Mouse (Mus musculus) midbrain, embryonic 11.5 days (tissue): ENCODE measurements around the gene Pnpla6. TPM values are rescaled to one million over a fixed set of nuclear protein-coding genes. Genes with fewer than 3 reads are reported as not detected.
A peak's percentile ranks its signal among the peaks of the same experiment; 100 is the strongest.

Experiments used
- ATAC-seq: fragments of 200-750 bp; cut with Nextera tagmentation; 2 replicates; pipeline ENCODE4 v1.8.0; 2017; ENCODE audit warnings: moderate TSS enrichment, moderate library complexity; ENCODE audit not compliant: low FRiP score
- DNase-seq: peaks from one replicate; pipeline ENCODE4 v3.0.0; 2015; ENCODE audit warnings: low spot score; ENCODE audit errors: missing footprints
- H3K27ac ChIP-seq: fragments of 300-500 bp; sonication (generic); 2 replicates; pipeline ENCODE4 v1.5.1; 2014; ENCODE audit warnings: low read depth, low read length
- H3K27me3 ChIP-seq: fragments of 300-500 bp; sonication (generic); 2 replicates; pipeline ENCODE4 v1.6.1; 2014; ENCODE audit warnings: mild to moderate bottlenecking, low read length, moderate library complexity, mixed read lengths; ENCODE audit not compliant: control insufficient read depth, insufficient read depth
- H3K36me3 ChIP-seq: fragments of 300-500 bp; sonication (generic); 2 replicates; pipeline ENCODE4 v1.6.1; 2014; ENCODE audit warnings: mild to moderate bottlenecking, low read length, moderate library complexity, mixed read lengths; ENCODE audit not compliant: control insufficient read depth, insufficient read depth
- H3K4me1 ChIP-seq: fragments of 300-500 bp; sonication (generic); 2 replicates; pipeline ENCODE4 v1.6.1; 2014; ENCODE audit warnings: low read length; ENCODE audit not compliant: control insufficient read depth, insufficient read depth
- H3K4me2 ChIP-seq: fragments of 300-500 bp; sonication (generic); 2 replicates; pipeline ENCODE4 v1.6.1; 2014; ENCODE audit warnings: mild to moderate bottlenecking, moderate library complexity
- H3K4me3 ChIP-seq: fragments of 300-500 bp; sonication (generic); 2 replicates; pipeline ENCODE4 v1.5.1; 2014; ENCODE audit warnings: low read depth, low read length
- H3K9ac ChIP-seq: fragments of 300-500 bp; sonication (generic); 2 replicates; pipeline ENCODE4 v1.6.1; 2014; ENCODE audit warnings: low read length
- H3K9me3 ChIP-seq: fragments of 300-500 bp; sonication (generic); 2 replicates; pipeline ENCODE4 v1.6.1; 2016; ENCODE audit warnings: low read length; ENCODE audit not compliant: control insufficient read depth
- WGBS: fragments of 180-500 bp; shearing (Covaris S2); extraction: QIAGEN DNeasy Blood & Tissue Kit; methylation state at CpG from one replicate; pipeline ENCODE4 v1.1.7; 2014; 5-methylcytosine and 5-hydroxymethylcytosine counted together
- polyA plus RNA-seq: library from polyadenylated mRNA; unstranded; fragments of >200 nt; fragmentation: Nextera tagmentation; extraction: Ambion mirVana; gene quantifications from 2 replicates; pipeline ENCODE4 v1.2.1, GENCODE M21; 2014

Pnpla6 gene
- polyA plus RNA-seq, 1 experiment from 2014 or later: 15.8 TPM

DNA sequence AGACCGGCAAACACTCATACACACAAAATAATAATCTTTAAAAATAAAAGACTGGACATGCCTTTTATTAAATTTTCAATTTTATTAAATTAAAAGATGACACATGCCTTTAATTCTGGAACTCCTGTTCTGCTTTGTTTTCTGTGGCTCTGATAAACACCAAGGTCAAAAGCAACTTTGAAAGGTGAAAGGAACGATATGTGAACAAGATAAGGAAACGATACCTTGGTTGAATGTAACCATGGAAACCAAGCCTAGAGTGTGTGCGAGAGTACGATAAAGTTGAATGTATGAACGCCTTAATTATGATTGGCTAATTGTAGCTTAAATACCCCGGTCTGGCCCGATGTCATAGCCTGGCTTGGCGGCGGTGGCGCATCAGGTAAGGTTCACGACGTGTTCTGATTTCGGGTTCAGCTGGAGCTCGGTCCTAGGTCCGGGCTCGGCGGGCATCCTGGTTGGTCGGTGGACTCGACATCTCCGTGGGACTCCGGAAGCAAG is 32.9 kb upstream of the Pnpla6 start:
- 91% methylated on average over 22 of the region's 22 CpGs for WGBS
- DNase-seq (no peak), ATAC-seq (no peak)
- no peaks in the 10 kb centered on the region for H3K9me3 ChIP-seq
- no peak overlapping the region for H3K27ac ChIP-seq
- no peaks in the 10 kb centered on the region for H3K36me3 ChIP-seq
- no peaks in the 10 kb centered on the region for H3K4me1 ChIP-seq
- no peak overlapping the region for H3K4me3 ChIP-seq
- no peaks in the 10 kb centered on the region for H3K27me3 ChIP-seq
- H3K9ac ChIP-seq: no peak overlapping the region
- H3K4me2 ChIP-seq: no peak overlapping the region

GRCm38 (mm10) chr8:3483546-3483945 is 31.6 kb upstream of the Pnpla6 start:
- H3K4me1 ChIP-seq: no peaks in the 10 kb centered on the region
- no peak overlapping the region for H3K4me2 ChIP-seq
- H3K9me3 ChIP-seq: no peaks in the 10 kb centered on the region
- no peak for DNase-seq
- H3K27ac ChIP-seq: no peak overlapping the region
- H3K4me3 ChIP-seq: no peak overlapping the region
- ATAC-seq: no peak
- no peaks in the 10 kb centered on the region for H3K36me3 ChIP-seq
- no peak overlapping the region for H3K9ac ChIP-seq
- 92% methylated on average over 7 of the region's 7 CpGs for WGBS
- H3K27me3 ChIP-seq: no peaks in the 10 kb centered on the region

DNA sequence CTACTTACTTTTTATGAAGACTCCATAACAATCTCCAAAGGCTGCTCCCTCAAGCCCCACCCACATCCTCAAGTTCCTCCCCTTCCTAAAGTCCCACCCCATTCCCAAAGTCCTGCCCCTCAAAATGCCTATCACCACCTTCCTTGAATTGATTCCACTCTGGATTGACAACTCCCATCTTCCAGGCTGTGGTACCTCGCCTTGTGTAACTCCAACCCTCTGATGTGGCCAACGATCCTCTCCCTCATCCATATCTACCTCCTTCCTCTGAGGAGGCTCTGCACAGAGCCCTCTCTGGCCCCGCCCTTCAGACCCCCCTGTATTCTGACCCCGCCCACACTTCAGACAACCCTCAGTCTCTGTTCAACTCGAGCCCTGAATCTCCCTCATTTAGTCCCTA is 30.0 kb upstream of the Pnpla6 start:
- no peaks in the 10 kb centered on the region for H3K27me3 ChIP-seq
- no peak overlapping the region for H3K9ac ChIP-seq
- DNase-seq (no peak), ATAC-seq (peak; percentile 55; the same call in 1 of the 2 replicates)
- H3K36me3 ChIP-seq: no peaks in the 10 kb centered on the region
- WGBS: 24% methylated on average over 5 of the region's 5 CpGs
- H3K4me2 ChIP-seq: no peak overlapping the region
- no peaks in the 10 kb centered on the region for H3K4me1 ChIP-seq
- H3K27ac ChIP-seq: no peak overlapping the region
- no peak overlapping the region for H3K4me3 ChIP-seq
- H3K9me3 ChIP-seq: no peaks in the 10 kb centered on the region

GRCm38 (mm10) chr8:3492901-3493844 is 22.0 kb upstream of the Pnpla6 start, which contains the start of gene Zfp358:
TSS of gene Zfp358 (plus strand) at chr8:3493138.
- DNase-seq (peak; percentile 97), ATAC-seq (peak; percentile 94)
- H3K4me1 ChIP-seq: peaks cover 12% of the 10 kb centered on the region
- H3K9ac ChIP-seq: peak within 1 kb of the TSS; percentile 99
- H3K27ac ChIP-seq: peak within 1 kb of the TSS; percentile 50
- peaks cover 6% of the 10 kb centered on the region; the same call in 1 of the 2 replicates for H3K9me3 ChIP-seq
- under 1% methylated on average over 61 of the region's 64 CpGs for WGBS
- peak within 1 kb of the TSS; percentile 74 for H3K4me2 ChIP-seq
- H3K36me3 ChIP-seq: peaks cover 25% of the 10 kb centered on the region
- H3K27me3 ChIP-seq: no peaks in the 10 kb centered on the region
- peak within 1 kb of the TSS; percentile 92 for H3K4me3 ChIP-seq

DNA sequence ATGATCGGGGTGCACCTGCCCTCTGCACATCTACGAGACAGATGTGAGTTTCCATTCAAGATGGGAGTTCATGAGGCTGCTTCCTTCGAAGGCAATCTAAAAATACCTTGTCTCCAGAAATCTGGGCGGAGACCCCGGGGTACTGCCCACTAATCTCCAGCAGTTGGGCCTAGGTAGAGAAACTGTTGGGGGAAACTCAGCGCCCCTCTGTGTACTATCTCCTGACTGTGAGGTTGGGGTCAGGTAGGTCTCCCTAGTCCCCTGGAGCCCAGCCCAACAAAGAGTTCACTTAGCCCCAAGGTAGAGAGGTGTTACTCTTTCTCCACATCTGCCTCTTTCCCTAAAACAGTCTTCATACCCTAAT is 21.4 kb upstream of the Pnpla6 start:
- no peaks in the 10 kb centered on the region for H3K27me3 ChIP-seq
- H3K4me3 ChIP-seq: peak overlapping the region; percentile 92
- H3K36me3 ChIP-seq: peaks cover 25% of the 10 kb centered on the region
- H3K9ac ChIP-seq: peak overlapping the region; percentile 99
- 41% methylated on average over 6 of the region's 6 CpGs for WGBS
- H3K4me1 ChIP-seq: peaks cover 12% of the 10 kb centered on the region
- H3K27ac ChIP-seq: peak overlapping the region; percentile 50; the same call in 1 of the 2 replicates
- peak overlapping the region; percentile 74 for H3K4me2 ChIP-seq
- no peak for DNase-seq
- peak; percentile 3; the same call in 1 of the 2 replicates for ATAC-seq
- peaks cover 6% of the 10 kb centered on the region; the same call in 1 of the 2 replicates for H3K9me3 ChIP-seq

DNA sequence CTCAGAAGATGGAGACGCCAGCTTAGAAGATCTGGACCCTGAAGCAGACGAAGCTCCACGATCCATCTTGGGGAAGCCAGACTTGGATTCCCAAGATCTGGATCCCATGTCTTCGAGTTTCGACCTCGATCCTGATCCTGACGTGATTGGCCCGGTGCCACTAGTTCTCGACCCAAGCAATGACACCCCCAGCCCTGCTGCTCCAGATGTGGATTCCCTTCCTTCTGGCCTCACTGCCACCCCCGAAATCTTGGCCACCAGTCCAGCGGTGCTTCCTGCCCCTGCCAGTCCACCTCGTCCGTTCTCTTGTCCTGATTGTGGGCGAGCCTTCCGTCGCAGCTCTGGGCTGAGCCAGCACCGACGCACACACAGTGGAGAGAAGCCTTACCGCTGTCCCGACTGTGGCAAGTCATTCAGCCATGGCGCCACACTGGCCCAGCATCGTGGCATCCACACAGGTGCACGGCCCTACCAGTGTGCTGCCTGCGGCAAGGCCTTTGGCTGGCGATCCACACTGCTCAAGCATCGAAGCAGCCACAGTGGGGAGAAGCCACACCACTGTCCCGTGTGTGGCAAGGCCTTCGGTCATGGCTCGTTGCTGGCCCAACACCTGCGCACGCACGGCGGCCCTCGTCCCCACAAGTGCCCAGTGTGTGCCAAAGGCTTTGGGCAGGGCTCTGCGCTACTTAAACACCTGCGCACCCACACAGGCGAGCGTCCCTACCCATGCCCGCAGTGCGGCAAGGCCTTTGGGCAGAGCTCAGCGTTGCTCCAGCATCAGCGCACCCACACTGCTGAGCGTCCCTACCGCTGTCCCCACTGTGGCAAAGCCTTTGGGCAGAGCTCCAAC is 19.4 kb upstream of the Pnpla6 start:
- 96% methylated on average over 44 of the region's 44 CpGs for WGBS
- H3K4me2 ChIP-seq: no peak overlapping the region

GRCm38 (mm10) chr8:3496428-3496748 is 18.8 kb upstream of the Pnpla6 start:
- WGBS: 92% methylated on average over 15 of the region's 15 CpGs
- Histone ChIP-seq H3K4me2 (no peak overlapping the region), H3K27ac (no peak overlapping the region), H3K27me3 (no peaks in the 10 kb centered on the region), H3K9me3 (peaks cover 6% of the 10 kb centered on the region; the same call in 1 of the 2 replicates), H3K36me3 (peaks cover 27% of the 10 kb centered on the region), H3K4me3 (no peak overlapping the region), H3K9ac (no peak overlapping the region), H3K4me1 (peaks cover 19% of the 10 kb centered on the region)
- DNase-seq (no peak), ATAC-seq (no peak)

More for the DNA sequence above, 19.4 kb upstream of the Pnpla6 start:
- Histone ChIP-seq H3K27me3 (no peaks in the 10 kb centered on the region), H3K4me1 (peaks cover 13% of the 10 kb centered on the region), H3K9me3 (peaks cover 6% of the 10 kb centered on the region; the same call in 1 of the 2 replicates), H3K27ac (no peak overlapping the region), H3K4me3 (no peak overlapping the region), H3K9ac (no peak overlapping the region), H3K36me3 (peaks cover 27% of the 10 kb centered on the region)
- DNase-seq (no peak), ATAC-seq (no peak)

- no peaks in the 10 kb centered on the region for H3K27me3 ChIP-seq
- H3K4me3 ChIP-seq: no peak overlapping the region
- ATAC-seq: no peak
- WGBS: 90% methylated on average over 3 of the region's 3 CpGs
- H3K9me3 ChIP-seq: peaks cover 6% of the 10 kb centered on the region; the same call in 1 of the 2 replicates
- peaks cover 27% of the 10 kb centered on the region for H3K36me3 ChIP-seq
- H3K9ac ChIP-seq: no peak overlapping the region
- no peak overlapping the region for H3K27ac ChIP-seq
- no peak for DNase-seq
- H3K4me2 ChIP-seq: no peak overlapping the region
- peaks cover 16% of the 10 kb centered on the region for H3K4me1 ChIP-seq
Observed at GRCm38 (mm10) chr8:3498583-3498982, 16.6 kb upstream of the Pnpla6 start.
